16 mouse cellular contexts compared by ENCODE assay signal in the genomic region with DNA sequence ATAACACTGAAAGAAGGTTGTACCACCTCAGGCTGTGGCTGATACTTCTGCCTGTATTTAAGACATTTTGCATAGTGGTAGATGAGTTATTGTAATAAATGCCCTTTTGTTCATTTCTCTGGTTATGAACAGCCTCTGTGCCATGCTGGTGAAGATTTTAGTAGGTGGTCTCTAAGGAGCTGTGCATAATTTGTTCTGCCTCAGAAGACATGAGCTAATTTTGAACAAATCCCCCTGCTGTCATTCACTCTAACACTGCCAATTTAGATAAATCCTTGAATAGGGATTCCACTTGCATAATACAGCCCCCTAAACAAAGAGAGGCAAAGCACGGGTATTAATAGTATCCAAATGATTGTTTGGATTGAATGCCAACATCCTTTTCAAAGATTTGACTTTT.
DNase-seq lines count a peak whose midpoint lies in the region; ATAC-seq and TF ChIP-seq lines count a peak whose summit lies in the region.
"Had no signal": no experiment of that assay in that cellular context is flagged by ENCODE, and none has a peak within 500 bp of the region (broad histone marks: within the 10 kb centered on the region; RNA-seq: fewer than 3 reads in every experiment).

No protein-coding gene starts in this region.

- no peaks in the 10 kb centered on the region for H3K9me3 ChIP-seq in hindbrain, embryonic 11.5 days (ENCODE audit: control insufficient read depth, low read length)
- no peaks in the 10 kb centered on the region for H3K9me3 ChIP-seq in hindbrain, embryonic 10.5 days
- H3K9me3 ChIP-seq in forebrain, postnatal 0 days (ENCODE audit: low read length): no peaks in the 10 kb centered on the region
- no peaks in the 10 kb centered on the region for H3K9me3 ChIP-seq in midbrain, embryonic 13.5 days
- H3K9me3 ChIP-seq: limb, embryonic 15.5 days; neural tube, embryonic 12.5 days had no signal

- no peak overlapping the region for H3K4me3 ChIP-seq in hindbrain, embryonic 11.5 days (ENCODE audit: low read depth, low read length)
- no peak overlapping the region for H3K4me3 ChIP-seq in hindbrain, embryonic 10.5 days
- H3K4me3 ChIP-seq in forebrain, postnatal 0 days (ENCODE audit: low read depth, low read length): no peak overlapping the region
- no peak overlapping the region for H3K4me3 ChIP-seq in midbrain, embryonic 13.5 days (replicated peaks)
- H3K4me3 ChIP-seq: limb, embryonic 15.5 days; neural tube, embryonic 12.5 days had no signal

- WGBS in hindbrain, embryonic 11.5 days: 45% methylated on average over 1 of the region's 1 CpGs
- WGBS in hindbrain, embryonic 10.5 days: 35% methylated on average over 1 of the region's 1 CpGs
- 7% methylated on average over 1 of the region's 1 CpGs for WGBS in forebrain, postnatal 0 days
- WGBS in midbrain, embryonic 13.5 days: 6% methylated on average over 1 of the region's 1 CpGs

- H3K4me1 ChIP-seq in hindbrain, embryonic 11.5 days (replicated peaks; ENCODE audit: control insufficient read depth, insufficient read depth, low read length): no peaks in the 10 kb centered on the region
- peaks cover 8% of the 10 kb centered on the region; the same call in 1 of the 2 replicates for H3K4me1 ChIP-seq in hindbrain, embryonic 10.5 days (replicated peaks)
- H3K4me1 ChIP-seq in forebrain, postnatal 0 days (ENCODE audit: insufficient read depth): no peaks in the 10 kb centered on the region
- H3K4me1 ChIP-seq in midbrain, embryonic 13.5 days (replicated peaks): peaks cover 11% of the 10 kb centered on the region
- H3K4me1 ChIP-seq: limb, embryonic 15.5 days; neural tube, embryonic 12.5 days had no signal

- no peaks in the 10 kb centered on the region for H3K27me3 ChIP-seq in hindbrain, embryonic 11.5 days (ENCODE audit: control insufficient read depth, insufficient read depth, low read length)
- no peaks in the 10 kb centered on the region for H3K27me3 ChIP-seq in hindbrain, embryonic 10.5 days (ENCODE audit: insufficient read depth, poor library complexity, severe bottlenecking)
- no peaks in the 10 kb centered on the region for H3K27me3 ChIP-seq in forebrain, postnatal 0 days (ENCODE audit: insufficient read depth, low read length)
- H3K27me3 ChIP-seq in midbrain, embryonic 13.5 days: 0 out of 2 replicates have a peak, but pooled peaks cover 7% of the 10 kb centered on the region
- H3K27me3 ChIP-seq: limb, embryonic 15.5 days; neural tube, embryonic 12.5 days had no signal

- no peak overlapping the region for H3K4me2 ChIP-seq in hindbrain, embryonic 11.5 days (replicated peaks; ENCODE audit: low read depth, low read length)
- no peak overlapping the region for H3K4me2 ChIP-seq in forebrain, postnatal 0 days (ENCODE audit: low read depth)
- H3K4me2 ChIP-seq in midbrain, embryonic 13.5 days (replicated peaks): no peak overlapping the region
- H3K4me2 ChIP-seq: limb, embryonic 15.5 days; neural tube, embryonic 12.5 days had no signal

- DNase-seq in hindbrain, embryonic 11.5 days (ENCODE audit: low spot score): no peak
- no peak for DNase-seq in hindbrain, embryonic 10.5 days (ENCODE audit: low spot score)
- peak; percentile 41 for DNase-seq in forebrain, postnatal 0 days
- DNase-seq in retina, postnatal 1 day: peak; percentile 78
- no peak for DNase-seq in gastrocnemius, postnatal 10 days
- no peak for DNase-seq in testis, postnatal 14 days (ENCODE audit: low spot score)
- DNase-seq: B cell, adult 2 months; cerebellum, adult 9-11 months; gastrocnemius, postnatal 25 days; kidney, adult 2 months; kidney, postnatal 4 days; liver, postnatal 0 days; thymus, adult 2 months had no signal

- no peaks in the 10 kb centered on the region for H3K36me3 ChIP-seq in hindbrain, embryonic 11.5 days (ENCODE audit: control insufficient read depth, insufficient read depth, low read length)
- no peaks in the 10 kb centered on the region for H3K36me3 ChIP-seq in hindbrain, embryonic 10.5 days
- no peaks in the 10 kb centered on the region for H3K36me3 ChIP-seq in forebrain, postnatal 0 days (ENCODE audit: insufficient read depth)
- no peaks in the 10 kb centered on the region for H3K36me3 ChIP-seq in midbrain, embryonic 13.5 days
- H3K36me3 ChIP-seq: limb, embryonic 15.5 days; neural tube, embryonic 12.5 days had no signal

- no peak for TF ChIP-seq CTCF in forebrain, postnatal 0 days (IDR thresholded peaks at IDR 0.05; ENCODE audit: low read depth)

- no peak overlapping the region for H3K27ac ChIP-seq in hindbrain, embryonic 11.5 days (ENCODE audit: low read depth, low read length)
- no peak overlapping the region for H3K27ac ChIP-seq in hindbrain, embryonic 10.5 days
- peak overlapping the region; percentile 40; the same call in 1 of the 2 replicates for H3K27ac ChIP-seq in forebrain, postnatal 0 days (ENCODE audit: low read depth, low read length)
- H3K27ac ChIP-seq in midbrain, embryonic 13.5 days: no peak overlapping the region
- H3K27ac ChIP-seq: limb, embryonic 15.5 days; neural tube, embryonic 12.5 days had no signal

- no peak overlapping the region for H3K9ac ChIP-seq in hindbrain, embryonic 11.5 days (ENCODE audit: low read depth, low read length)
- H3K9ac ChIP-seq in forebrain, postnatal 0 days: no peak overlapping the region
- H3K9ac ChIP-seq in midbrain, embryonic 13.5 days (replicated peaks): no peak overlapping the region
- H3K9ac ChIP-seq: limb, embryonic 15.5 days; liver, postnatal 0 days; neural tube, embryonic 12.5 days had no signal

- ATAC-seq in hindbrain, embryonic 11.5 days (ENCODE audit: low FRiP score): peak; percentile 35; the same call in 1 of the 2 replicates
- ATAC-seq in forebrain, postnatal 0 days: peak; percentile 76
- ATAC-seq in midbrain, embryonic 13.5 days: peak; percentile 82
- ATAC-seq: liver, postnatal 0 days had no signal

Comparison
In these comparisons a context has a peak if more than half of its experiments do, and no peak if none do; other contexts are left out.
1. DNase-seq: peak in forebrain, postnatal 0 days (single experiment) and retina, postnatal 1 day (single experiment); none in hindbrain, embryonic 11.5 days (single experiment), hindbrain, embryonic 10.5 days (single experiment), gastrocnemius, postnatal 10 days (single experiment) and testis, postnatal 14 days (single experiment).
2. Peak in every context shown above with its lines, with median percentiles within 50 percentile points of each other: ATAC-seq.